Mouse (Mus musculus) NIH3T3 (cell line): Measurements from ENCODE around the gene Camkmt.
A peak's percentile ranks its signal among the peaks of the same experiment; 100 is the strongest.

Source experiments
- DNase-seq: peaks from one replicate; pipeline ENCODE4 v3.0.0-alpha.2; 2012; ENCODE audit warnings: low read depth

The Camkmt gene

GRCm38 (mm10) chr17:85461577-85461976, 371.2 kb downstream of the Camkmt start:
- DNase-seq, result no peak

- peak; percentile 19 for DNase-seq
These were observed 373.4 kb downstream of the Camkmt start for GRCm38 (mm10) chr17:85463497-85464392.

- no peak for DNase-seq
These were observed 374.4 kb downstream of the Camkmt start for GRCm38 (mm10) chr17:85464466-85465411.

- DNase-seq, result no peak
These were observed 379.4 kb downstream of the Camkmt start for GRCm38 (mm10) chr17:85469776-85470175.

GRCm38 (mm10) chr17:85472687-85473202, 382.4 kb downstream of the Camkmt start:
- no peak for DNase-seq

- DNase-seq, result no peak
These were observed 382.9 kb downstream of the Camkmt start for GRCm38 (mm10) chr17:85473217-85473616.

- no peak for DNase-seq
These were observed 383.5 kb downstream of the Camkmt start for GRCm38 (mm10) chr17:85473881-85474280.

- DNase-seq, result no peak
These were observed 390.9 kb downstream of the Camkmt start for GRCm38 (mm10) chr17:85481241-85481640.

- DNase-seq, result no peak
These were observed 392.7 kb downstream of the Camkmt start for GRCm38 (mm10) chr17:85483086-85483485.

- no peak for DNase-seq
These were observed 393.7 kb downstream of the Camkmt start for GRCm38 (mm10) chr17:85484015-85484414.

- DNase-seq, result no peak
These were observed 394.2 kb downstream of the Camkmt start for GRCm38 (mm10) chr17:85484526-85484925.

GRCm38 (mm10) chr17:85485065-85485945, 395.0 kb downstream of the Camkmt start:
- no peak for DNase-seq

- no peak for DNase-seq
These were observed 395.7 kb downstream of the Camkmt start for GRCm38 (mm10) chr17:85485946-85486533.

- DNase-seq, result no peak
These were observed 396.5 kb downstream of the Camkmt start for GRCm38 (mm10) chr17:85486585-85487480.

GRCm38 (mm10) chr17:85487531-85487930, 397.2 kb downstream of the Camkmt start:
- DNase-seq, result no peak

- no peak for DNase-seq
These were observed 398.5 kb downstream of the Camkmt start for GRCm38 (mm10) chr17:85488601-85489487.

- no peak for DNase-seq
These were observed 399.2 kb downstream of the Camkmt start for GRCm38 (mm10) chr17:85489488-85489980.

GRCm38 (mm10) chr17:85491491-85491890, 401.1 kb downstream of the Camkmt start:
- no peak for DNase-seq

- DNase-seq, result no peak
These were observed 403.2 kb downstream of the Camkmt start for GRCm38 (mm10) chr17:85493521-85493920.
